Mouse (Mus musculus): Measurements from ENCODE around the gene Cox4i2. TPM values are rescaled to one million over a fixed set of nuclear protein-coding genes. Genes with fewer than 3 reads are reported as not detected.

Gene Cox4i2
- total RNA-seq, 2 experiments from 2014 or later = 1.7 to 1.9 TPM

DNA sequence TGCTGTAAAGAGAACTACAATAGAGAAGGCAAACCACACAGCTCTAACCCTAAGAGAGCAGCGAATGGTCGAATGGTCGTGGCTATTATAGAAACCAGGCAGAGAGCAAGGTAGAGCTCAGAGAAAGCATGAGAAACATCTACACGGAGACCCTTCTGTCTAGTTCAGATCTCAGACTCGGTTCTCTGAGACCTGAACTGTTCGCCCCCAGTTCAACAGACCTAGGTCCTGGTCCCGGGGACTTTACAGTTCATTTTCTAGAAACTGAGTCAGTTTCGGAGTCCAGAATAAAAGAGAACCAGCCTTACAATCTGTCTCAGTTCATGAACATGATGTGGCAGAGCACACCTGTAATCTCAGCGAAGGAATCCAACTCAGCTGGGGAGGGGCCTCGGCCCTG, 19.5 kb upstream of the Cox4i2 start:
- intact Hi-C loops (cut with DNase I) = no loop called here
- DNase-seq = no peak

DNA sequence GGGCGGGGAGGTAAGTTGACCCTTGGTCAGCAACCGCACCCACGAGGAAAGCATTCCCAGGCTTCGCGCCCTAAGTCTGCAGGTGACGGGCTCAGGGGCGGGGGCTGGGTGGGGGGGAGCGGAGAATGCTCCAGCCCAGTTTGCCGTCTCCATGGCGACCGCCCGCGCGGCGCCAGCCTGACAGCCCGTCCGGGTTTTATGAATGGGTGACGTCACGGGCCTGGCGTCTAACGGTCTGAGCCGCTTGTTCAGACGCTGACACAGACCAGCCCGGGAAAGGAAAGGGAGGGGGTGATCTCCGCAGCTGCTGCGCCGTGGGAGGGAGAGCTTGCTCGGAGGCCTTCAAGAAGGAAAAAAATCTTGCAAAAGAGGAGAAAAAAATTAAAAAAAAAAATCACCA, 19.0 kb upstream of the Cox4i2 start:
- intact Hi-C loops (cut with DNase I) = no loop called here
- DNase-seq = peak; percentile 96

DNA sequence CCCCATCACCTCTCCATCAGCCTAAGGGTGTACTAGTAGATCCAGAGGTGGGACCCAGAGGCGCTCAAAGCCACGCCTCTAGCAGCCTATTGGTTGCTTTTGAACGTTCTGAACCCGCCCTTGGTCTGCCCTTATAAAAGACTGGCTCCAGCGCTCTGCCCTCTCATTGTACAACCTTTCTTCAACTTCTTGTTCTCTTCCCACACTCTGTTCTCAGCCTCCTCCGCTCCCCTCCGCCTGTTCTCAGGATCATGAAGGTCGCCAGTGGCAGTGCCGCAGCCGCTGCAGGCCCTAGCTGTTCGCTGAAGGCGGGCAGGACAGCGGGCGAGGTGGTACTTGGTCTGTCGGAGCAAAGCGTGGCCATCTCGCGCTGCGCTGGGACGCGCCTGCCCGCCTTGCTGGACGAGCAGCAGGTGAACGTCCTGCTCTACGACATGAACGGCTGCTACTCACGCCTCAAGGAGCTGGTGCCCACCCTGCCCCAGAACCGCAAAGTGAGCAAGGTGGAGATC, 17.8 kb upstream of the Cox4i2 start, which contains the start of gene Id1:
Gene Id1, plus strand, starts transcription at position 162 of the 512 bp plus-strand sequence.
- intact Hi-C loops (cut with DNase I) = no loop called here
- DNase-seq = peak; percentile 77

DNA sequence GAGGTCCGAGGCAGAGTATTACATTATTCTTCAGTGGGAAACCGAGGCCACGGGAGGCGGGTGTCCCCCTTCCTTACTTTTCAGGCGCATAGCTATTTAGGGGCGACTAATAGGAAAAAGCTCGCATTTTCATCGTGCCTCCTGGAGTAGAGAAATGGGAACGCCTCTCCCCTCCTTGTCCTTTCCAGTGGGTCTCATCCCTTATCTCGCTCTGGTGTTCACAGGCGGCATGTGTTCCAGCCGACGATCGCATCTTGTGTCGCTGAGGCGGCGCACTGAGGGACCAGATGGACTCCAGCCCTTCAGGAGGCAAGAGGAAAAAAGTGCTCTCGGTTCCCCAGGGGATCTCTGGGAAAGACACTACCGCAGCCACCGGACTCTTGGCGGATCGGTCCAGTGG, 17.2 kb upstream of the Cox4i2 start:
- peak; percentile 38 for DNase-seq
- intact Hi-C loops (cut with DNase I) = no loop called here

DNA sequence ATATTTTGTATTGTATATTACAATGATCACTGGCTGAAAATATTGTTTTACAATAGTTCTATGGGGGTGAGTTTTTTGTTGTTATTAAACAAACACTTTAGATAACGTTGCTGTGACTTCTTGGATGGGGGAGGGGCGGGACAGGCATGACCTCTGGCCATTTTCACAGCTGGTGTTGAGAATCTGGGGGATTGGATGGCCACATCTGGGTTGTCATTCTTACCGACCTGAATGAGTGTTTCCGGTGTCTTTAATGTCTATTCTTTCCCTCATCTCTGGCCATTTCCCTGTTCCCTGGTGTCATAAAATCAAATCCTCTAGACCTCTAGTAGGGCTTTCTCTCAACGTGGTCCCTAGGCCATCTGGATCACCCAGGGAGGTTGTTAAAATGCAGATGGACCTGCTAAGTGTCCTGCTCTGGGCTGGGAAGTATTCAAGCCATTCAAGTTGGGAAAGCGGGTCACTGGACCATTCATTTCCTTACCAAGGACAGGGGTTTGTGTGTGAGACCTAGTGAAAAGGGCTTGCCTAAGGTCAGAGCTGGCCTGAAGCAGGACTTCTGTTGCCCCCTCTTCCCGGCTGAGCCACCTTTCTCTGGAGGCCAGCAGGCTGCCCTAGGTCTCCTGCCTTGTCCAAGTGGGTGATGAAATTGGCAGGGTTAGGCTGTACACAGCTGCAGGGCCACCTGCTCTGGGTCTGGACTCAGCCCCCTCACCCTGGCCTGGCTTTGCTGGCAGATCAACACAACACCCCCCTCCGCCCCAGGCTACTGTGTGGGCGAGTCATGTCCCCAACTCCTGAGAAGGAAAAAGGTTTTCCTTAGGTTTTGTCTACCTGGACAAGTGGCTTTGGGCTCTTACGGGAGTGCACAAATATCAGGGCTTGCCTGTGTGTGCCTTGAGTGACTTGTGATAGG, 16.4 kb upstream of the Cox4i2 start:
- peak; percentile 60 for DNase-seq
- intact Hi-C loops (cut with DNase I) = no loop called here

DNA sequence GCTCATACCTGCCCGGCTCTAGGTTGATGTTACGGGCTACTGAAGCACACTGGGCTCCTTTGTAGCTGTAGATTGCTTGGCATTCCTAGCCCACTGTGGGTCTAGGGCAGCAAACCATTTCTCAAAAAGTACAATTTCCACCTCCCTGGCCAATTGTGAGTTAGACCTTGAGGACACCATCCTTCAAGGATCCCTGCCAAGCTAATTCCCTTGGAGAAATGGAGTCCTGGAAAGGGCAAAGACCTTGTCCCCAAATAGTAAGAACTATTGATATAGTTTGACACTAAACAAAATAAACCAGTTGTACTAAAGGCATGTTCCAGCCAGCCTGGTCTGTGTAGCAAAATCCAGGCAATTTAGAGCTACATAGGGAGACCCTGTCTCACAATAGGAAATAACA, 15.6 kb upstream of the Cox4i2 start:
- DNase-seq = no peak
- intact Hi-C loops (cut with DNase I) = no loop called here

DNA sequence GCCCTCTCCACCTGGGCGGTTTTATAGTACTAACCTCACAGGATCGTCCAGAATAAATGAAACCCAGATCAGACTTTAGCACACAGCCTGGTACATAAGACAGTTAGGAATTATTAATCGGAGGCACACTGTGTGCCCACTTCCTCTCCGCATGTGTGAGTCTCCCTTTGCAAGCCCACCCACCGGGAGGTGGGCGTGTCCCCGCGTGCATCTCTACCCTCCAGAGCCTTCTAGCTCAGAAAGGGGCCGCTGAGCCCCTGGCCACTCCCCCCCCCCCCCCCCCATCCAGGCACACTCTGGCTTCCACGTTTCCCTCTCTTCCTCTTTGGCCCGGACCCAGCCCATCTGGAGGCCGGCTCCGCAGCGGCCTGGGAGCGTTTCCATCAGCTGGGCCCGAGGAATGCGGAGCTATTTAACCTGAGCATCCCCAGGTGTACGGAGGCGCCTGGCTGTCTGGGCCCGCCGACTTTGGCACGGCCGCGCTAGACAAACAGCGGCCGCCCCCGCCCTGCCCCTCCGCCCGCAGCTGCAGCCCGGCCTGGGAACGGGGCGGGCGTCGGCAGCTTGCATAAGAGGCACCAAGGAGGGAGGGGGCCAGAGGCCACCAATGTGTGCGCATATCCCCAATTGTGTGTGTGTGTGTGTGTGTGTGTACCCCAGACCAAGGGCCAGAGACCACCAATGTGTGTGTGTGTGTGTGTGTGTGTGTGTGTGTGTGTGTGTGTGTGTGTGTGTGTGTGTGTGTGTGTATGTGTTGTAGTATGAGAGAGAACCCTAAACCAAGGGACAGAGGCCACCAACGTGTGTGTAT, 14.7 kb upstream of the Cox4i2 start:
- intact Hi-C loops (cut with DNase I) = no loop called here
- peak; percentile 65 for DNase-seq

DNA sequence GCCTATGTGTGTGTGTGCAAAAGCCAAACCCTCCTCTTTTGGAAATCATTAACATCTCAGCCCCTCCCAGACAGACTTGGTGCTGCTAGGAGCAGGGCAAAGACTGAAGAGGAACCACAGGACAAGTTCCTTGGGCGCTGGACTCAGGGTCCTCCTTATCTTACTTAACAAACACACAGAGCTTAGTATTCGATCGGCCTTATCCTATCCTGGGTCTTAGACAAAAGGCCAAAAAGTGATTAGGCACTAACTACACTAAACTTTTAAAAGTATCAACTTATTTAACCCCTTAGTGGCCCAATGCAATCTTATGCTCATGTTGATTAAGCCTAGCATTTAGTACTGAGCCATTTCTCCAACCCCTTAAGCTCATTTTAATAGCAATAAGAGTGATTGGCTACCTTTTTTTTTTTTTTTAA, 14.1 kb upstream of the Cox4i2 start:
- no peak for DNase-seq
- intact Hi-C loops (cut with DNase I) = no loop called here

DNA sequence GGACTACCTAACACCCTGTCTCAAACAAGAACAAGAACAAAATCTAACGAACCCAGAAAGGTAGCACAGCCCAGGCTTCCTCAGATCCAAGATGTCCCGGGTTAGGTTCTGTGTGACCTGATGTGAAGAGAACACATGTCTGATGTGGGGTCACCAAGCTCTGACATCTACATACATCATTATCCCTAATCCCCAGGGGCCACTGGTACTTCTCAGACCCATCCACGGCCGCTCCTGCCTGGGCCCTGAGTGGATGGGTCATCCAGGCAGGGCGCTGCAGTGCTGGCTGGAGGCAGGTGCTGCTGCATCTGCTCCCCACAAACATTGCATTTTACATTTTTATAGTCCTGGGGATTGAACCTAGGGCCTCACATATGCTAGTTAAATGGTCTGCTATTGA, 13.5 kb upstream of the Cox4i2 start:
- intact Hi-C loops (cut with DNase I) = no loop called here
- DNase-seq = no peak

DNA sequence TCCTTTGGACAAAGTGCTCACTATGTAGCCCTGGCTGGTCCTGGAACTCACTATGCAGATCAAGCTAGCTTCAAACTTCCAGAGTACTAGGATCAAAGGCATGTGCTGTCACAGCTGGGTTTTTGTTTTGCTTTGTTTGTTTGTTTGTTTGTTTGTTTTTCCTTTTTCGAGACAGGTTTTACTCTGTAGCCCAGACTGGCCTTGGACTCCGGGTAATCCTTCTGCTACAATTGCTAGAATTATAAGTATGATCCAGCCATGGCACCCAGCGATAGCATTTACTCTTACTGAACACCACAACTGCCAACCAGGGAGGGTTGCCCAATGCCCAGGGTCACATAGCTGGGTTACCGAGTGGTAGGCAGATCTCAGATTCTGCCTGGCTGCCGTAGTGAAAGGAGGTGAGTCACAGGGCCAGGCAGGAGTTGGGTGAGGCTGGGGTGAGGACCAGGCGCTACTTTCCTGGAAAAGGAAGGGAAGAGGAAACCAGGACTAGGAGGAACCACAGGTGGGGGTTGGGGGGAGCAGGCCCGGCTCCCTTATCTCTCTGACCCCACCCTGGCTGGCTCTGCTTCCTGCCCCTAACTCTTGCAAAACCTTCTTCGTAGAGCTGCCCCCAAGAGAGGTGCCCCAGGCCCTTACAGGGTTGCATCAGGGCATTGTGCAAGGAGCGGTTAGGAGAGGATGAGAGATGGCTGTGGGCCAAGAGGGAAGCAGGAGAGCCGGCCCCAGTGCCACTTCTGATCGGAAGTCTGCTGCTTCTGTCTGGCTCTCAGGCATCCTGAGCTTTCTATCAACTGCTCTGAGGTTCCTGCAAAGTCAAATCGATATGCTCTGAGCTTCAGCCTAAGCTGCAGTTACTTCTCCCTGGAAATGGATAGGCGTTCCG, 12.6 kb upstream of the Cox4i2 start:
- DNase-seq = peak; percentile 68
- intact Hi-C loops (cut with DNase I) = no loop called here

DNA sequence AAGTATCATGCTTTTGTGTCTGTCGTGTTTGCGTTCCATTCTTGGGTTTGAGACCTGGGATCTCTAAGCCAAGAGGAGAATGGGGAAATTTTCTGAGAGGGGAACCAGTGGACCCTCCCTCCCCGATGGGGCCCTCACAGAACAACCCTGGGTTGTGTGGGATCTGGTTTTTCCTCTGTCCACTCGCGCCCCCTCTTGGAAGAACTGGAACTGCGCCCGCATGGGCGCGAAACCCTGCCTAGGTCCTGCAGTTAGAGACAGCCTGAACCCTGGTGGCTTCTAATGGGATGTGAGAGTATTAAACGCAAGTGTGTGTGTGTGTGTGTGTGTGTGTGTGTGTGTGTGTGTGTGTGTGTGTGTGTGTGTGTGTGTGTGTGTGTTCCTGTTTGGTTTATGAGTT, 11.5 kb upstream of the Cox4i2 start:
- intact Hi-C loops (cut with DNase I) = no loop called here
- peak; percentile 80 for DNase-seq

DNA sequence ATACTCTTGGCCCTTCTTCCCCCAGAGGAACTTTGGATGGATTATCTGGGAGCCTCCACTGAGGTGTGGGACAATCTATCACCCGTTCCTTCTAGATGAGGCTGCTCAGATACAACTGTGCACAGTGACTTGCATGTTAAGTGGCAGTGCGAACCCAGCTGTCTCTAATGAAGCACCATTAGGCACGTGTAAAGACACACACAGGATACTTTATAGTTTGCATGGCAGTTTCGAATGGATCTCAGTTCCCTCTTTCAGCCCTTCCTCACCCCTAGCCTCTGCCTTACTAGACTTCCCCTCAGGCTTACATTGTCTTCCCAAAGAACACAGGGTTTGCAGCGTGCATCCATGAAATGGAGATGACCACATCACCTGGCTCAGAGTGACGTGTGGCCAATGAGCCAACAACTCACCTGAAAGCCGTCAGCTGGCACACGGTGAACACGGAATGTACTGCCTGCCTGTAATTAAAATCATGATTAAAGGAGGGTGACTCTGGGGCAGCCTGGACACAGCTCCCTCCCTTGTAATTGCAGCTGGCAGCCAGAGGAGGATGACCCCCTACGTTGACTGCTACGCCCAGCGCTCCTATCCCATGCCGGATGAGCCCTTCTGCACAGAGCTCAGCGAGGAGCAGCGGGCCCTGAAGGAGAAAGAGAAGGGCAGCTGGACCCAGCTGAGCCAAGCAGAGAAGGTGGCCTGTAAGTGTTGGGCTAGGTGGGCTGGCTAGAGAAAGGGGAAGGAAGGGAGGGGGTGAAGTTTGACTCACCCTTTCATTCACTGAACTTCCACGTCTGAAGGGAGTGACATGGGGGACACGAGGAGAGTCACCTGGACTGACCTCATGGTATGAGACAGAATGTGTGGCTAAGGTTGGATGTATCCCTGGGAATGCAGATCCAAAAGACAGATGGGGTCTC, 2.8 kb downstream of the Cox4i2 start:
- intact Hi-C loops (cut with DNase I) = no loop called here
- DNase-seq = no peak

DNA sequence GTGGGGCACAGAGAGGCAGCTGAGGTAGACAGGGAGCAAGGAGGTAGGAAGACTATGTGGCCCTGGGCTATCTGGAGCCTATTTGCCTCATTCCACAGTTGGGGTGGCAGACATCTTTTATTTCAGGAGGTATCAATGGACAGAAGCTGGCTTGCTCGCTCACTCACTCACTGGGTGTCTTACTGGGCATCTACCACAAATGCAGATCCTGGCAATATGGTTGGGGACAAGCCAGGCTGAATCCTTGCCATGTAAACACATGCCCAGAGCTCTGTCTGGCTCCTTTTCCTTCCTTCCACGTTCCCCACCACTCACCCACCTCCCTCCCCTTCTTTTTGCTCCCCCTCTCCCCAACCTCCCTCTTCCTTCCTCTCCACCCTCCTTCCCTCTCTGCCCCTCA, 3.5 kb downstream of the Cox4i2 start:
- intact Hi-C loops (cut with DNase I) = no loop called here
- peak; percentile 63 for DNase-seq

DNA sequence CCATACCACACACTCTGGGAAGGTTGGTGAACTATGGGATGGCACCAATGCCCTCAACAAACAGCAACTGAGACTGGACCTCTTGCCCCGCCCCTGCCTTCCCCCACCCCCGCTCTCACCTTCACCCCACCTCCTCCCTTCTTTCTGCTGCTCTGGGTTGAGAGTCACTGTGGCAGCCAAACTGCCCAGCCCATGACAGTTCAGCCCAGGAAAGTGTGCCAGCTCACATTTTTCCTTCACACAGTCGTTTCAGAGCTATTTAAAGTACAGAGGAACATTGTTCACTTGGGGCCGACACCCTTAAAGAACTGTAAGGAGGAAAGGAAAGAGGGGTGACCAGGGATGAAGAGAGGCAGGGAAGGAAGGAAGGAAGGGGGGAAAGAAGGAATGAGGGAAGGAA, 4.4 kb downstream of the Cox4i2 start:
- intact Hi-C loops (cut with DNase I) = no loop called here
- no peak for DNase-seq

DNA sequence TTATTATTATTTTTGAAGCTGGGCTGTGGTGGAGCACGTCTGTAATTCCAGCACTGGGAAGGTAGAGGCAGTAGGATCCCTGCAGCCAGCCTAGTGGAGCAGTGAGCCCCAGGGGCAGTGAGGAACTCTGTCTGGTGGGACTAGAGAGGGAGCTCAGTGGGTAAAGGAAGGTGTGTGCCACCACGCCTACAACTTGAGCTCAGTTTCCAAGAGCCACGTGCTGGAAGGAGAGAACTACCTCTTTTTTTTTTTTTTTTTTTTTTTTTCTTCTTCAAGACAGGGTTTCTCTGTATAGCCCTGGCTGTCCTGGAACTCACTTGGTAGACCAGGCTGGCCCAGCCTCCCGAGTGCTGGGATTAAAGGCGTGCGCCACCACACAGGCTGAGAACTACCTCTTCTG, 9.3 kb downstream of the Cox4i2 start:
- intact Hi-C loops (cut with DNase I) = loop anchor here (10.0 kb wide), 1 partner anchor 61 kb away; no protein-coding TSS in a partner anchor
- DNase-seq = no peak

DNA sequence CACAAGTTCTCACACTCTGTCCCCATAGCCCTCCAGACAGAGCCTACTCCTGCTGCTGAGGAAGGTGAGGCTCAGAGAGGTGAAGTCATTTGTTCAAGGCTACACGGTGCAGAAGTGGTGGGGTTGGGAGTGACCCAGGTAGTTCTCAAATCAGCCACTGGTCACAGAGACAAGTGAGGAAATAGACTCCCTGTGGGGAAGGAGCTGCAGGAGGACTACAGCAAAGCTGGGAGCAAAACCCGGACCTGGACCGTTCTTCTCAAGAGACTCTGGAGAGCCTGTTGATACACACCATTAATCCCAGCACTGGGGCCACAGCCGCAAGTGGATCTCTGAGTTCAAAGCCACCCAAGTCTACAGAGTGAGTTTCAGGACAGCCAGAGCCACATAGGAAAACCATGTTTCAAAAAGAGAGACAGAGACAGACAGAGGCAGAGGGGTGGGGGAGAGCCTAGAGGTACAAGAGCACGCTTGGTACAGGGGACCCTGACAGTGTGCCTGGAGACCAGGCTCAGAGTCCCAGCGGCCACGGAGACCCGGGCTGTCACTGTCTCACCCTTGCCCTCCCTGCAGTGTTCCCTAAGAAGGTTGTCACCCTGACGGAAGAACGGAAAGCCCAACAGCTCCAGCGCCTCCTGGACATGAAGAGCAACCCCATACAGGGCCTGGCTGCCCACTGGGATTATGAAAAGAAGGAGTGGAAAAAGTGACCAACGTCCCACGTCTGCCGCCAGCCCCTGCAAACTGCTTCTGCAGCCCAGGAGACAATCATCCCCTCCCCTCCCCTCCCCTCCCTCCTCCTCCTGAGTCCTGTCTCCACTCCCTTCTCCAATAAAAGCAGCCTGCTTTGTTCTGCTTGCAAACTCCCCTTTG, 10.4 kb downstream of the Cox4i2 start:
- intact Hi-C loops (cut with DNase I) = loop anchor here (10.0 kb wide), 1 partner anchor 60 kb away; no protein-coding TSS in a partner anchor
- DNase-seq = no peak

DNA sequence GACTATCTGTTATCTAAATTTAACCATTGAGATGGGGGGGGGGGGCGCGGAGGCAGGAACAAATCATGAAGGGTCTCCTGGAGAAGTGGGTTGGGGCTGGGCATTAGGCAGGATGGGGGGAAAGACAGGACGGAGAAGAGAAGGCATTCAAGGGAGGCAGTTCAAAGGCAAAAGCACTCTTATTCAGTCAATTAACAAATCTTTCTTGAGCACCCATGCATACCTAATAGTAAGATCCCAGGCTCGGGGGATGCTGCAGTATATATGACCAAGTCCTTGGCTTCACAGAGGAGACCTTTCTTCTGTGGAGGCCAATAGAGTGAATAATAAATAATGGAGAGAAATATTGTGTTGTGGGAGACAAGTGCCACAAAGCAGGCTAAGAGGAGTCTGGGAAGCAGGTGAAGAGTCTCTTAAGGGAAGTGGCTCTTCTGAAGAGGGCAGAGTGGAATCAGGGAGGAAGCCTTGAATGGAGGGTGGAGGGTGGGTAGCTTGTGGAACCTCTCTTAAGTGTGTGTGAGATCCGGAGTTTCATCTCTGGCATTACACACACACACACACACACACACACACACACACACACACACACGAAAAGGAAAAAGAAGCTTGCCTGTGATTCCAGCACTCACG, 11.2 kb downstream of the Cox4i2 start:
- DNase-seq = no peak
- intact Hi-C loops (cut with DNase I) = loop anchor here (10.0 kb wide), 1 partner anchor 60 kb away; no protein-coding TSS in a partner anchor
